Mouse (Mus musculus): ENCODE results near the gene Ptpn6. TPM values are rescaled to one million over a fixed set of nuclear protein-coding genes. Genes with fewer than 3 reads are reported as not detected.

Ptpn6 gene
- polyA plus RNA-seq, 1 experiment = 281 TPM

GRCm38 (mm10) chr6:124779222-124779983, 40.9 kb upstream of the Ptpn6 start, which contains the start of gene Lrrc23:
Gene Lrrc23 (minus strand): TSS chr6:124779727.
- H3K36me3 ChIP-seq (ENCODE audit: control insufficient read depth, insufficient read depth, low read length) = no peaks in the 10 kb centered on the region
- WGBS = 6% methylated on average over 23 of the region's 23 CpGs
- no peaks in the 10 kb centered on the region for H3K27me3 ChIP-seq (ENCODE audit: control insufficient read depth, insufficient read depth, low read length)
- H3K27ac ChIP-seq (ENCODE audit: insufficient read depth, low read length) = no peak within 1 kb of the TSS
- DNase-seq (ENCODE audit: low read depth in 1 of 2, low spot score in 2 of 2) = peak; percentile 51 to 64
- TF ChIP-seq POLR2A (IDR thresholded peaks at IDR 0.05; ENCODE audit: low read depth, low read length) (no peak), CTCF (IDR thresholded peaks at IDR 0.05; ENCODE audit: extremely low read depth, insufficient read depth, insufficient read length, insufficient replicate concordance) (no peak)
- H3K4me1 ChIP-seq (ENCODE audit: control insufficient read depth, insufficient read depth, insufficient read length) = peaks cover 12% of the 10 kb centered on the region; the same call in 1 of the 2 replicates
- H3K4me3 ChIP-seq (ENCODE audit: extremely low read depth, insufficient read depth, insufficient read length) = peak within 1 kb of the TSS; percentile 47; the same call in 1 of the 2 replicates

- H3K27ac ChIP-seq (ENCODE audit: insufficient read depth, low read length) = no peak overlapping the region
- TF ChIP-seq POLR2A (IDR thresholded peaks at IDR 0.05; ENCODE audit: low read depth, low read length) (no peak), CTCF (IDR thresholded peaks at IDR 0.05; ENCODE audit: extremely low read depth, insufficient read depth, insufficient read length, insufficient replicate concordance) (no peak)
- H3K27me3 ChIP-seq (ENCODE audit: control insufficient read depth, insufficient read depth, low read length) = peaks cover 7% of the 10 kb centered on the region
- H3K4me3 ChIP-seq (ENCODE audit: extremely low read depth, insufficient read depth, insufficient read length) = no peak overlapping the region
- H3K4me1 ChIP-seq (ENCODE audit: control insufficient read depth, insufficient read depth, insufficient read length) = peaks cover 9% of the 10 kb centered on the region; the same call in 1 of the 2 replicates
- no peak for DNase-seq (ENCODE audit: low read depth in 1 of 2, low spot score in 2 of 2)
- 93% methylated on average over 15 of the region's 15 CpGs for WGBS
- no peaks in the 10 kb centered on the region for H3K36me3 ChIP-seq (ENCODE audit: control insufficient read depth, insufficient read depth, low read length)
Observed at GRCm38 (mm10) chr6:124770511-124770910, 32.0 kb upstream of the Ptpn6 start.

GRCm38 (mm10) chr6:124770013-124770412, 31.5 kb upstream of the Ptpn6 start:
- Histone ChIP-seq H3K4me1 (ENCODE audit: control insufficient read depth, insufficient read depth, insufficient read length) (peaks cover 9% of the 10 kb centered on the region; the same call in 1 of the 2 replicates), H3K27ac (ENCODE audit: insufficient read depth, low read length) (no peak overlapping the region), H3K4me3 (ENCODE audit: extremely low read depth, insufficient read depth, insufficient read length) (no peak overlapping the region), H3K36me3 (ENCODE audit: control insufficient read depth, insufficient read depth, low read length) (no peaks in the 10 kb centered on the region), H3K27me3 (ENCODE audit: control insufficient read depth, insufficient read depth, low read length) (peaks cover 7% of the 10 kb centered on the region)
- WGBS = 64% methylated on average over 7 of the region's 7 CpGs
- TF ChIP-seq POLR2A (IDR thresholded peaks at IDR 0.05; ENCODE audit: low read depth, low read length) = no peak
- no peak for TF ChIP-seq CTCF (IDR thresholded peaks at IDR 0.05; ENCODE audit: extremely low read depth, insufficient read depth, insufficient read length, insufficient replicate concordance)
- no peak for DNase-seq (ENCODE audit: low read depth in 1 of 2, low spot score in 2 of 2)

- H3K27me3 ChIP-seq (ENCODE audit: control insufficient read depth, insufficient read depth, low read length) = peaks cover 7% of the 10 kb centered on the region
- no peaks in the 10 kb centered on the region for H3K36me3 ChIP-seq (ENCODE audit: control insufficient read depth, insufficient read depth, low read length)
- peak within 1 kb of the TSS; percentile 55 for H3K4me3 ChIP-seq (ENCODE audit: extremely low read depth, insufficient read depth, insufficient read length)
- H3K27ac ChIP-seq (ENCODE audit: insufficient read depth, low read length) = no peak within 1 kb of the TSS
- WGBS = 1% methylated on average over 49 of the region's 54 CpGs
- peaks cover 9% of the 10 kb centered on the region; the same call in 1 of the 2 replicates for H3K4me1 ChIP-seq (ENCODE audit: control insufficient read depth, insufficient read depth, insufficient read length)
- TF ChIP-seq POLR2A (IDR thresholded peaks at IDR 0.05; ENCODE audit: low read depth, low read length) = no peak
- no peak for TF ChIP-seq CTCF (IDR thresholded peaks at IDR 0.05; ENCODE audit: extremely low read depth, insufficient read depth, insufficient read length, insufficient replicate concordance)
- no peak for DNase-seq (ENCODE audit: low read depth in 1 of 2, low spot score in 2 of 2)
Observed at GRCm38 (mm10) chr6:124769101-124769765, 30.7 kb upstream of the Ptpn6 start, which contains the start of gene Eno2. Gene Eno2 (minus strand): TSS chr6:124769673.

GRCm38 (mm10) chr6:124768704-124769044, 30.2 kb upstream of the Ptpn6 start:
- Histone ChIP-seq H3K36me3 (ENCODE audit: control insufficient read depth, insufficient read depth, low read length) (no peaks in the 10 kb centered on the region), H3K4me1 (ENCODE audit: control insufficient read depth, insufficient read depth, insufficient read length) (peaks cover 9% of the 10 kb centered on the region; the same call in 1 of the 2 replicates), H3K27me3 (ENCODE audit: control insufficient read depth, insufficient read depth, low read length) (peaks cover 7% of the 10 kb centered on the region), H3K27ac (ENCODE audit: insufficient read depth, low read length) (no peak overlapping the region), H3K4me3 (ENCODE audit: extremely low read depth, insufficient read depth, insufficient read length) (no peak overlapping the region; the same call in 1 of the 2 replicates)
- DNase-seq (ENCODE audit: low read depth in 1 of 2, low spot score in 2 of 2) = no peak
- TF ChIP-seq CTCF (IDR thresholded peaks at IDR 0.05; ENCODE audit: extremely low read depth, insufficient read depth, insufficient read length, insufficient replicate concordance) (no peak), POLR2A (IDR thresholded peaks at IDR 0.05; ENCODE audit: low read depth, low read length) (no peak)
- WGBS = 5% methylated on average over 9 of the region's 9 CpGs

- TF ChIP-seq POLR2A (IDR thresholded peaks at IDR 0.05; ENCODE audit: low read depth, low read length) (no peak), CTCF (IDR thresholded peaks at IDR 0.05; ENCODE audit: extremely low read depth, insufficient read depth, insufficient read length, insufficient replicate concordance) (no peak)
- Histone ChIP-seq H3K27me3 (ENCODE audit: control insufficient read depth, insufficient read depth, low read length) (peaks cover 7% of the 10 kb centered on the region), H3K4me3 (ENCODE audit: extremely low read depth, insufficient read depth, insufficient read length) (no peak overlapping the region)
Observed at GRCm38 (mm10) chr6:124767920-124768703, 29.6 kb upstream of the Ptpn6 start.

More at GRCm38 (mm10) chr6:124767920-124768703, 29.6 kb upstream of the Ptpn6 start:
- WGBS = 63% methylated on average over 19 of the region's 19 CpGs
- Histone ChIP-seq H3K27ac (ENCODE audit: insufficient read depth, low read length) (no peak overlapping the region), H3K36me3 (ENCODE audit: control insufficient read depth, insufficient read depth, low read length) (no peaks in the 10 kb centered on the region), H3K4me1 (ENCODE audit: control insufficient read depth, insufficient read depth, insufficient read length) (peaks cover 9% of the 10 kb centered on the region; the same call in 1 of the 2 replicates)
- DNase-seq (ENCODE audit: low read depth in 1 of 2, low spot score in 2 of 2) = no peak

Measured in spleen, adult 2 months (tissue).